Mouse (Mus musculus) adrenal gland, postnatal 36 days (tissue): ENCODE data around the gene Olfr380. TPM values are rescaled to one million over a fixed set of nuclear protein-coding genes. Genes with fewer than 3 reads are reported as not detected.

ENCODE experiments used
- DNase-seq, 2 experiments: peaks; one replicate each; pipeline ENCODE4 v3.0.0; 2021; ENCODE audit warnings: mixed read lengths in 1 of 2
- long read RNA-seq, 2 experiments: library from polyadenylated mRNA; stranded (forward); transcript quantifications; one replicate each; pipeline ENCODE4 v2.0.0; 2021; ENCODE audit warnings: borderline sequencing depth in 2 of 2
- total RNA-seq, 2 experiments: library from RNA; stranded (reverse); gene quantifications; 2 replicates each; pipeline ENCODE4 v1.2.3; 2021

The Olfr380 gene
- not detected for total RNA-seq
- long read RNA-seq, experiment 1, result 0 reads
- long read RNA-seq, experiment 2, result 0 reads

DNA sequence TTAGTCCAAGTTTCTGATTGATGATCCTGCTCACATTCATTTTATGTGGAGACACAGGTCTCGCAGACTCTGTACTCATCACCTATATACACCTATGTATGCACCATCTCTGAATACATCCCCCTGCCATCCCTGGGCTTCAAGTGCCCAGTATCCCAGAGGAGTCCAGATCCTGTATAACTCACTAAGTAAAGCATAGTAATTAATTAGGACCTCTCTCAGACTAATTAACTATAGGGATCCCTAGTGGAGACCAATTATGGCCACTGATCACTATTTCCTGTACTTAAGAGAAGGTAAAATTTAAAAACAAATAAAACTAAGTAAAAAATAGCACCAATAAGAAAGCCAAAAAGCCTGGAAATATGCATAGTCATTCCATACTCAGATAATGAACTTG is at the start of gene Olfr380:
Gene Olfr380 (minus strand): TSS at position 101 of the 400 bp plus-strand sequence.
- no peak for DNase-seq

DNA sequence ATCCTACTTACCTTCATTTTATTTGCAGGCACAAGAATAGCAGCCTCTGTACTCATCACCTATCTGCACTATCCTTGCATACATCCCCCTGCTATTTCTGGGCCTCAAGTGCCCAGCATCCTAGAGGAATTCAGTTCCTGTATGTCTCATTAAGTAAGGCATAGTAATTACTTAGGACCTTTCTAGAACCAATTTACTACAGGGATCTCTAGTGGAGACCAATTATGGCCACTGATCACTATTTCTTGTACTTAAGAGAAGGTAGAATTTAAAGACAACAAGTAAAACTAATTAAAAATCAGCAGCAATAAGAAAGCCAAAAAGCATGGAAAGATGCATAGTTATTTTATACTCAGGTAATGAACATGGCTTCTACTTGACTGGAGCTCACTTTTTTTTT is 34.2 kb upstream of the Olfr380 start, which contains the start of gene Olfr381:
Gene Olfr381 (minus strand): TSS at position 101 of the 400 bp plus-strand sequence.
- DNase-seq, result no peak

DNA sequence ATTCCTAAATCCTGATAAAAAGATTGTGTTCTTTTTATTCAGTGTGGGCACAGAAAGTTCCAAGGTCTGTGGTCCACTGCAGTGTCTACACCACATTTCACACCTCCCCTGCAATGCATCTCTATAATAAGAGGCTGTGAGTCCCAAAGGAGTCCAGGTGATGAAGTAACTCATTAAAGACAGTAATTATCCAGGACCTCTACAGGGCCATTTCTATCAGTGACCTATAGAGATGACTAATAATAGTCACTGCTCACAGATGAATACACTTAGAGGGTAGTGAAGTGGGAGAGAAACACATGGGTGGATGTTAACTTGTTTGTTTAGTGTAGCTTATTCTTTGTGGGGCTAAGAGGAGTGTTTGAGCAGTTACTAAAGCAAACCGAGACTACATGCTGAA is 28.9 kb downstream of the Olfr380 start, which contains the start of gene Olfr378:
Gene Olfr378 (minus strand): TSS at position 101 of the 400 bp plus-strand sequence.
- DNase-seq, result no peak

Other genes starting within 250 kb of the Olfr380 start
- gene Trpv1, start 223.2 kb downstream of the Olfr380 start, total RNA-seq, result under 1 TPM; 0.13 to 0.36 TPM
- under 1 TPM; 0.07 to 0.20 TPM for gene Trpv3, start 190.1 kb downstream of the Olfr380 start, total RNA-seq
- gene Aspa, start 127.9 kb downstream of the Olfr380 start, total RNA-seq, result 10 to 100 TPM; 10.5 to 10.8 TPM
- not detected for gene Gm49340, start 127.8 kb downstream of the Olfr380 start, total RNA-seq
- 1 to 10 TPM; 1.0 to 1.1 TPM for gene Spata22, start 127.8 kb downstream of the Olfr380 start, total RNA-seq
- under 1 TPM in 1 of 2 experiments, not detected in 1; 0.26 TPM for gene Olfr20, start 106.7 kb downstream of the Olfr380 start, total RNA-seq
- not detected for gene Olfr376, start 86.3 kb downstream of the Olfr380 start, total RNA-seq
- not detected for gene Olfr1, start 57.9 kb downstream of the Olfr380 start, total RNA-seq
- not detected for gene Olfr378, start 29.0 kb downstream of the Olfr380 start, total RNA-seq
- not detected for gene Olfr381, start 34.1 kb upstream of the Olfr380 start, total RNA-seq
- not detected for gene Olfr382, start 59.7 kb upstream of the Olfr380 start, total RNA-seq
- not detected for gene Olfr385, start 135.5 kb upstream of the Olfr380 start, total RNA-seq
- gene Olfr384, start 141.1 kb upstream of the Olfr380 start, total RNA-seq, result not detected
- gene Zfp735, start 231.3 kb upstream of the Olfr380 start, total RNA-seq, result not detected